Mouse (Mus musculus) MEL (cell line): ENCODE data around the gene Gm49366.
"Not testable (repeated sequence)": the region's sequence is repeated elsewhere in the genome, so short reads cannot be mapped to it uniquely, and the experiment has no call there.

Experiments
- CTCF ChIP-seq, 3 experiments: IDR thresholded peaks in 2 of 3; conservative IDR thresholded peaks in 1 of 3; 2 replicates each; pipeline ENCODE4 v1.5.1; 2011 to 2012; ENCODE audit warnings: low read length in 3 of 3, low read depth in 2 of 3, mild to moderate bottlenecking in 2 of 3, improper control_type of control experiment in 1 of 3, inconsistent platforms in 1 of 3, mixed read lengths in 1 of 3, moderate library complexity in 1 of 3; ENCODE audit not compliant: control insufficient read depth in 1 of 3, insufficient read depth in 1 of 3, poor library complexity in 1 of 3, severe bottlenecking in 1 of 3
- EP300 ChIP-seq, 2 experiments: IDR thresholded peaks; 2 replicates each; pipeline ENCODE4 v1.6.1; 2011; ENCODE audit warnings: improper control_type of control experiment in 2 of 2, low read length in 2 of 2, low read depth in 1 of 2, mild to moderate bottlenecking in 1 of 2
- JUND ChIP-seq: IDR thresholded peaks from 2 replicates; pipeline ENCODE4 v1.6.1; 2011; ENCODE audit warnings: low read depth, mild to moderate bottlenecking, improper control_type of control experiment, low read length
- MAX ChIP-seq: IDR thresholded peaks from 2 replicates; pipeline ENCODE4 v1.6.1; 2011; ENCODE audit warnings: low read length, improper control_type of control experiment
- NRF1 ChIP-seq: IDR thresholded peaks from 2 replicates; pipeline ENCODE4 v1.6.1; 2014; ENCODE audit warnings: low read depth, mild to moderate bottlenecking, inconsistent platforms, low read length, improper control_type of control experiment, moderate library complexity; ENCODE audit not compliant: poor library complexity, insufficient read depth, severe bottlenecking
- POLR2A ChIP-seq, 2 experiments: IDR thresholded peaks; 2 replicates each; pipeline ENCODE4 v1.6.1; 2011 to 2012; ENCODE audit warnings: low read length in 2 of 2, mild to moderate bottlenecking in 2 of 2, control low read depth in 1 of 2, improper control_type of control experiment in 1 of 2, low read depth in 1 of 2, moderate library complexity in 1 of 2; ENCODE audit not compliant: control insufficient read depth in 1 of 2, insufficient read depth in 1 of 2, poor library complexity in 1 of 2
- POLR2AphosphoS2 ChIP-seq: IDR thresholded peaks from 2 replicates; pipeline ENCODE4 v1.6.1; 2011; ENCODE audit warnings: low read length, improper control_type of control experiment
- POLR2AphosphoS5 ChIP-seq: IDR thresholded peaks from 2 replicates; pipeline ENCODE4 v1.6.1; 2012; ENCODE audit warnings: low read depth, borderline replicate concordance, mild to moderate bottlenecking, inconsistent platforms, low read length, moderate library complexity, mixed read lengths
- TAL1 ChIP-seq: IDR thresholded peaks from 2 replicates; pipeline ENCODE4 v1.6.1; 2012; ENCODE audit warnings: mild to moderate bottlenecking, inconsistent platforms, low read length, moderate library complexity, mixed read lengths
- UBTF ChIP-seq: IDR thresholded peaks from 2 replicates; pipeline ENCODE4 v1.6.1; 2012; ENCODE audit warnings: low read depth, mild to moderate bottlenecking, inconsistent platforms, low read length, improper control_type of control experiment, moderate library complexity, borderline replicate concordance; ENCODE audit not compliant: insufficient read depth
- USF1 ChIP-seq: IDR thresholded peaks from 2 replicates; pipeline ENCODE4 v1.6.1; 2014; ENCODE audit warnings: low read depth, mild to moderate bottlenecking, inconsistent platforms, low read length, improper control_type of control experiment, moderate library complexity
- USF2 ChIP-seq, 2 experiments: IDR thresholded peaks; 2 replicates each; pipeline ENCODE4 v1.6.1; 2011 to 2012; ENCODE audit warnings: improper control_type of control experiment in 2 of 2, low read length in 2 of 2, borderline replicate concordance in 1 of 2, inconsistent platforms in 1 of 2, low read depth in 1 of 2, mild to moderate bottlenecking in 1 of 2; ENCODE audit not compliant: insufficient read depth in 1 of 2

DNA sequence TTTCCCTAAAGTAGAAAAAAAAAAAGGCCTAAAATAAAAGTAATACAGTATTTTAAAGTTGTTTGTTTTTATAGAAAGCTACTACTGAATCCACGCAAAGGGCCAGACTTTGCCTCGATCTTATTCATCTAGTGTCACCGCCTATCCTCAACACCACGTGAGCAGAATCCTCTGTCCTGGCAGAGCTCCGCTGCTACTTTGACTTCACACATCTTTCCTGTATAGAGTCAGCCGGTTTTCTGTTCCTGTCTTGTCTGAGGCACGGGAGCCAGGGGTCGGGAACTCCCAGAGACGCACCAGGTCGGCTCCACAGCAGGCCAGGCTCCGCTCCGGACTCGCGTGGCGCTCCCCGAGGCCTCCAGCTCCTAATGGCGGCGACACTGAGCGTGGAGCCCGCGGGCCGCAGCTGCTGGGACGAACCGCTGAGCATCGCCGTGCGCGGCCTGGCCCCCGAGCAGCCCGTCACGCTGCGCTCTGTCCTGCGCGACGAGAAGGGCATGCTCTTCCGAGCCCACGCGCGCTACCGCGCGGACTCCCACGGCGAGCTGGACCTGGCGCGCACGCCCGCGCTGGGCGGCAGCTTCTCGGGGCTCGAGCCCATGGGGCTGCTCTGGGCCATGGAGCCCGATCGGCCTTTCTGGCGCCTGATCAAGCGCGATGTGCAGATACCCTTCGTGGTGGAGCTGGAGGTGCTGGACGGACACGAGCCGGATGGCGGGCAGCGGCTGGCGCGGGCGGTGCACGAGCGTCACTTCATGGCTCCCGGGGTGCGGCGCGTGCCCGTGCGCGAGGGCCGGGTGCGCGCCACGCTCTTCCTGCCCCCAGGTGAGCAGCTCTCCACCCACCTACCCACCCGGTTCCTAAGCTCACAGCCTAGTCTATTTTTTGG, 62.1 kb downstream of the Gm49366 start, which contains the start of gene Acot6:
- TF ChIP-seq NRF1; POLR2AphosphoS5; CTCF (IDR thresholded peaks at IDR 0.05 in 2 of 3, conservative IDR thresholded peaks at IDR 0.05 in 1 of 3; ENCODE audit: control insufficient read depth in 1 of 3, insufficient read depth in 1 of 3, low read depth in 2 of 3, low read length in 3 of 3, poor library complexity in 1 of 3, severe bottlenecking in 1 of 3); JUND; TAL1; UBTF; EP300 (IDR thresholded peaks at IDR 0.05; ENCODE audit: low read depth in 1 of 2, low read length in 2 of 2): not testable (repeated sequence)
- peak; percentile 90 for TF ChIP-seq MAX
- peak; percentile 91 for TF ChIP-seq USF1
- peak; percentile 63; the same call in 1 of the 2 replicates for TF ChIP-seq POLR2AphosphoS2
- peak; percentile 46 to 71; a peak in 3 of 4 replicates for TF ChIP-seq POLR2A (IDR thresholded peaks at IDR 0.05; ENCODE audit: control insufficient read depth in 1 of 2, insufficient read depth in 1 of 2, low read depth in 1 of 2, low read length in 2 of 2, poor library complexity in 1 of 2)
- TF ChIP-seq USF2 (IDR thresholded peaks at IDR 0.05; ENCODE audit: borderline replicate concordance in 1 of 2, insufficient read depth in 1 of 2, low read depth in 1 of 2, low read length in 2 of 2): peak in 1 of 2 experiments; percentile 67; a peak in 1 of 4 replicates
